Mouse (Mus musculus) ES-Bruce4 (cell line): ENCODE results near the gene Cit.

Source experiments
- CTCF ChIP-seq: IDR thresholded peaks from one replicate; pipeline ENCODE4 v1.8.1; 2011; ENCODE audit warnings: low read depth, low read length
- EP300 ChIP-seq: IDR thresholded peaks from 2 replicates; pipeline ENCODE4 v1.6.1; 2011; ENCODE audit warnings: low read depth, low read length; ENCODE audit not compliant: insufficient read depth
- POLR2A ChIP-seq: IDR thresholded peaks from one replicate; pipeline ENCODE4 v1.8.1; 2011; ENCODE audit warnings: low read length; ENCODE audit not compliant: insufficient read depth

DNA sequence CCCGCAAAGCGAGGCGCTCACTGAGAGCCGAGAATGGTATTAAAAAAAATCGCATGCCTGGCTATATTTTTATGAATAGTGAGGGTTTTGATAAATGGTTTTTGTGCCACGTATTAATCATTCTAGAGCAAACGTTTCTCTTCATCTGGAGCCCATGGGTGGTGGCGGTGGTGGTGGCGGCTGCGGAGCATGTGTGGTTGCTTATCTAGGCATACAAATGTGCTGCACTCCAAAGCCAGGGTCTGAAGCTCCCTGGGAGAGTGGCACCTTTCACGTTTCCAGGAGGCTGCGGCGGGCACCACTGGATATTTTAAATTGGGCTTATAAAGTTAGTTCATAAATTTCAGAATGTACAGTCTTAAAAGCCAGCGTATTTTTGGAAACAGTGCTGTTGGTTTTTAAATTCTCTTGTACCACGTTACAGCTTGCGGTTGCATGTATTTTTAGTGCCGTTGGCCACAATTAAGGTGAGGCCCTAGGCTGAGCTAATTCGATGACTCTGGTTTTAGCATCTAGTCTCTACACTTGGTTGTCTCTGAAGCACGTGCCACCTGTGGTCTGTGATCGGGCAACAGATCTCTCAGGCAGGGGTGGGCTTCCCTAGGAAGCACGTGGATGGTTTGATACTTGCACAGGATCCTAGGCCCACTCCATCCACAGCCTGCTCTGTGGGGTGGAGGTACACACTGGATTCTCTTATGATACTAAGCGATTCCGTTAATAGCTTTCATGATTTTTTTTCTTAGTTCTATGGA is 73.7 kb downstream of the Cit start:
- TF ChIP-seq CTCF: no peak
- no peak for TF ChIP-seq POLR2A
- TF ChIP-seq EP300: no peak
